Mouse (Mus musculus): Measurements from ENCODE around the gene Olfr564.

Olfr564 gene

GRCm38 (mm10) chr7:102803180-102803579 is at the start of gene Olfr564:
TSS of gene Olfr564 (plus strand) at chr7:102803480.
- no peak for DNase-seq (ENCODE audit: low read depth, low spot score)

GRCm38 (mm10) chr7:102759266-102759665 is 44.0 kb upstream of the Olfr564 start, which contains the start of the genes Olfr560 and Olfr78:
TSS of gene Olfr560 (minus strand) at chr7:102759366.
TSS of gene Olfr78 (minus strand) at chr7:102759471.
- no peak for DNase-seq (ENCODE audit: low read depth, low spot score)

DNA sequence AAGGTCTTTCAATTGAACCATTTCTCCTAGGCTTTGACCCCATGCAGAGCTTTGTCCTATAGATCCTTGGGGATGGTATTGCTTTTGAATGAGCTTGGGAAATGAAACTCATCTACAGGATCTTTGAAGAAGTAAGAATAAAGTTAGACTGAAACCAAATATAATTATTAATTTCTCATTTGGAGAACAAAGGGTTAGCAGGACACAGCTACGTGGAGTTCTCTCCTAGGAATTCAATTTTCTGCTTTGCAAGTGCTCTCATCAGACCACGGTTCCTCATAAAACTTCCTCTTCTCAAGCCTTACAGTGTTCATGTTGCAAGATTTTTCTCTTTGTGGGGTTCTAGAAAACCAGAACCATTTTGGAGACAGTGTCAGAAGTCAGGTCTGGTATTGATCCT is 32.4 kb upstream of the Olfr564 start, which contains the start of gene Olfr561:
Gene Olfr561, plus strand, starts transcription at position 301 of the 400 bp plus-strand sequence.
- no peak for DNase-seq (ENCODE audit: low read depth, low spot score)
